Mouse (Mus musculus): ENCODE results near the gene Wdr35. TPM values are rescaled to one million over a fixed set of nuclear protein-coding genes. Genes with fewer than 3 reads are reported as not detected.
A peak's percentile ranks its signal among the peaks of the same experiment; 100 is the strongest.

Gene Wdr35
- polyA plus RNA-seq, 1 experiment from 2014 or later = 14.4 TPM

- ATAC-seq (ENCODE audit: insufficient number of reproducible peaks, insufficient read depth, low FRiP score, low read depth) = no peak
- H3K9ac ChIP-seq (ENCODE audit: low read length) = no peak overlapping the region
- no peak overlapping the region for H3K4me2 ChIP-seq (ENCODE audit: low read length)
- H3K27me3 ChIP-seq (ENCODE audit: control insufficient read depth, insufficient read depth, low read length) = no peaks in the 10 kb centered on the region
- peaks cover 2% of the 10 kb centered on the region in 2 experiments; a peak in 2 of 4 replicates for H3K4me1 ChIP-seq (ENCODE audit: control insufficient read depth in 2 of 2, insufficient read depth in 2 of 2, low read length in 2 of 2)
- H3K4me3 ChIP-seq (ENCODE audit: control insufficient read depth in 1 of 2, insufficient read depth in 1 of 2, low read depth in 1 of 2, low read length in 2 of 2) = no peak overlapping the region
- 92% methylated on average over 6 of the region's 6 CpGs for WGBS
- H3K9me3 ChIP-seq (ENCODE audit: control insufficient read depth, low read length) = no peaks in the 10 kb centered on the region
- H3K36me3 ChIP-seq (ENCODE audit: control insufficient read depth, insufficient read depth, low read length) = peaks cover 6% of the 10 kb centered on the region; the same call in 1 of the 2 replicates
- no peak overlapping the region for H3K27ac ChIP-seq (replicated peaks in 1 of 2; ENCODE audit: control insufficient read depth in 1 of 2, insufficient read depth in 1 of 2, low read depth in 2 of 2, low read length in 2 of 2)
Observed at GRCm38 (mm10) chr12:9007811-9008210, 34.1 kb downstream of the Wdr35 start.

GRCm38 (mm10) chr12:9010311-9010710, 36.6 kb downstream of the Wdr35 start:
- Histone ChIP-seq H3K36me3 (ENCODE audit: control insufficient read depth, insufficient read depth, low read length) (peaks cover 8% of the 10 kb centered on the region; the same call in 1 of the 2 replicates), H3K27ac (replicated peaks in 1 of 2; ENCODE audit: control insufficient read depth in 1 of 2, insufficient read depth in 1 of 2, low read depth in 2 of 2, low read length in 2 of 2) (no peak overlapping the region), H3K9me3 (ENCODE audit: control insufficient read depth, low read length) (no peaks in the 10 kb centered on the region), H3K4me1 (ENCODE audit: control insufficient read depth in 2 of 2, insufficient read depth in 2 of 2, low read length in 2 of 2) (peaks cover 2% of the 10 kb centered on the region in 2 experiments; a peak in 2 of 4 replicates), H3K4me2 (ENCODE audit: low read length) (no peak overlapping the region), H3K4me3 (ENCODE audit: control insufficient read depth in 1 of 2, insufficient read depth in 1 of 2, low read depth in 1 of 2, low read length in 2 of 2) (no peak overlapping the region), H3K9ac (ENCODE audit: low read length) (no peak overlapping the region), H3K27me3 (ENCODE audit: control insufficient read depth, insufficient read depth, low read length) (no peaks in the 10 kb centered on the region)
- 45% methylated on average over 4 of the region's 4 CpGs for WGBS
- no peak for ATAC-seq (ENCODE audit: insufficient number of reproducible peaks, insufficient read depth, low FRiP score, low read depth)

GRCm38 (mm10) chr12:9016376-9016775, 42.7 kb downstream of the Wdr35 start:
- ATAC-seq (ENCODE audit: insufficient number of reproducible peaks, insufficient read depth, low FRiP score, low read depth) = no peak
- Histone ChIP-seq H3K9me3 (ENCODE audit: control insufficient read depth, low read length) (no peaks in the 10 kb centered on the region), H3K4me2 (ENCODE audit: low read length) (no peak overlapping the region), H3K9ac (ENCODE audit: low read length) (no peak overlapping the region), H3K36me3 (ENCODE audit: control insufficient read depth, insufficient read depth, low read length) (peaks cover 13% of the 10 kb centered on the region), H3K27me3 (ENCODE audit: control insufficient read depth, insufficient read depth, low read length) (no peaks in the 10 kb centered on the region), H3K4me3 (ENCODE audit: control insufficient read depth in 1 of 2, insufficient read depth in 1 of 2, low read depth in 1 of 2, low read length in 2 of 2) (no peak overlapping the region), H3K27ac (replicated peaks in 1 of 2; ENCODE audit: control insufficient read depth in 1 of 2, insufficient read depth in 1 of 2, low read depth in 2 of 2, low read length in 2 of 2) (no peak overlapping the region), H3K4me1 (ENCODE audit: control insufficient read depth in 2 of 2, insufficient read depth in 2 of 2, low read length in 2 of 2) (no peaks in the 10 kb centered on the region)
- 89% methylated on average over 9 of the region's 9 CpGs for WGBS

GRCm38 (mm10) chr12:9020431-9020830, 46.7 kb downstream of the Wdr35 start:
- Histone ChIP-seq H3K27ac (replicated peaks in 1 of 2; ENCODE audit: control insufficient read depth in 1 of 2, insufficient read depth in 1 of 2, low read depth in 2 of 2, low read length in 2 of 2) (no peak overlapping the region), H3K27me3 (ENCODE audit: control insufficient read depth, insufficient read depth, low read length) (no peaks in the 10 kb centered on the region), H3K4me3 (ENCODE audit: control insufficient read depth in 1 of 2, insufficient read depth in 1 of 2, low read depth in 1 of 2, low read length in 2 of 2) (no peak overlapping the region), H3K9ac (ENCODE audit: low read length) (no peak overlapping the region), H3K9me3 (ENCODE audit: control insufficient read depth, low read length) (no peaks in the 10 kb centered on the region), H3K4me1 (ENCODE audit: control insufficient read depth in 2 of 2, insufficient read depth in 2 of 2, low read length in 2 of 2) (no peaks in the 10 kb centered on the region), H3K36me3 (ENCODE audit: control insufficient read depth, insufficient read depth, low read length) (peaks cover 5% of the 10 kb centered on the region; the same call in 1 of the 2 replicates), H3K4me2 (ENCODE audit: low read length) (no peak overlapping the region)
- no peak for ATAC-seq (ENCODE audit: insufficient number of reproducible peaks, insufficient read depth, low FRiP score, low read depth)
- WGBS = 91% methylated on average over 8 of the region's 8 CpGs

- Histone ChIP-seq H3K27me3 (ENCODE audit: control insufficient read depth, insufficient read depth, low read length) (no peaks in the 10 kb centered on the region), H3K4me3 (ENCODE audit: control insufficient read depth in 1 of 2, insufficient read depth in 1 of 2, low read depth in 1 of 2, low read length in 2 of 2) (no peak overlapping the region), H3K4me2 (ENCODE audit: low read length) (no peak overlapping the region), H3K9ac (ENCODE audit: low read length) (no peak overlapping the region), H3K9me3 (ENCODE audit: control insufficient read depth, low read length) (no peaks in the 10 kb centered on the region), H3K27ac (replicated peaks in 1 of 2; ENCODE audit: control insufficient read depth in 1 of 2, insufficient read depth in 1 of 2, low read depth in 2 of 2, low read length in 2 of 2) (no peak overlapping the region), H3K36me3 (ENCODE audit: control insufficient read depth, insufficient read depth, low read length) (peaks cover 5% of the 10 kb centered on the region; the same call in 1 of the 2 replicates), H3K4me1 (ENCODE audit: control insufficient read depth in 2 of 2, insufficient read depth in 2 of 2, low read length in 2 of 2) (no peaks in the 10 kb centered on the region)
- no peak for ATAC-seq (ENCODE audit: insufficient number of reproducible peaks, insufficient read depth, low FRiP score, low read depth)
- WGBS = 70% methylated on average over 3 of the region's 3 CpGs
Observed at GRCm38 (mm10) chr12:9020986-9021385, 47.3 kb downstream of the Wdr35 start.

GRCm38 (mm10) chr12:9023031-9023430, 49.3 kb downstream of the Wdr35 start:
- no peaks in the 10 kb centered on the region for H3K4me1 ChIP-seq (ENCODE audit: control insufficient read depth in 2 of 2, insufficient read depth in 2 of 2, low read length in 2 of 2)
- WGBS = 44% methylated on average over 4 of the region's 4 CpGs
- H3K27me3 ChIP-seq (ENCODE audit: control insufficient read depth, insufficient read depth, low read length) = no peaks in the 10 kb centered on the region
- no peak overlapping the region for H3K27ac ChIP-seq (replicated peaks in 1 of 2; ENCODE audit: control insufficient read depth in 1 of 2, insufficient read depth in 1 of 2, low read depth in 2 of 2, low read length in 2 of 2)
- H3K9me3 ChIP-seq (ENCODE audit: control insufficient read depth, low read length) = no peaks in the 10 kb centered on the region
- H3K9ac ChIP-seq (ENCODE audit: low read length) = no peak overlapping the region
- H3K36me3 ChIP-seq (ENCODE audit: control insufficient read depth, insufficient read depth, low read length) = peaks cover 7% of the 10 kb centered on the region; the same call in 1 of the 2 replicates
- no peak overlapping the region for H3K4me3 ChIP-seq (ENCODE audit: control insufficient read depth in 1 of 2, insufficient read depth in 1 of 2, low read depth in 1 of 2, low read length in 2 of 2)
- no peak overlapping the region for H3K4me2 ChIP-seq (ENCODE audit: low read length)
- ATAC-seq (ENCODE audit: insufficient number of reproducible peaks, insufficient read depth, low FRiP score, low read depth) = no peak

GRCm38 (mm10) chr12:9024071-9024470, 50.4 kb downstream of the Wdr35 start:
- WGBS = 89% methylated on average over 14 of the region's 14 CpGs
- H3K4me2 ChIP-seq (ENCODE audit: low read length) = no peak overlapping the region
- H3K4me1 ChIP-seq (ENCODE audit: control insufficient read depth in 2 of 2, insufficient read depth in 2 of 2, low read length in 2 of 2) = no peaks in the 10 kb centered on the region
- H3K4me3 ChIP-seq (ENCODE audit: control insufficient read depth in 1 of 2, insufficient read depth in 1 of 2, low read depth in 1 of 2, low read length in 2 of 2) = no peak overlapping the region
- no peaks in the 10 kb centered on the region for H3K27me3 ChIP-seq (ENCODE audit: control insufficient read depth, insufficient read depth, low read length)
- no peak overlapping the region for H3K27ac ChIP-seq (replicated peaks in 1 of 2; ENCODE audit: control insufficient read depth in 1 of 2, insufficient read depth in 1 of 2, low read depth in 2 of 2, low read length in 2 of 2)
- no peak for ATAC-seq (ENCODE audit: insufficient number of reproducible peaks, insufficient read depth, low FRiP score, low read depth)
- H3K36me3 ChIP-seq (ENCODE audit: control insufficient read depth, insufficient read depth, low read length) = peaks cover 13% of the 10 kb centered on the region; the same call in 1 of the 2 replicates
- H3K9me3 ChIP-seq (ENCODE audit: control insufficient read depth, low read length) = no peaks in the 10 kb centered on the region
- H3K9ac ChIP-seq (ENCODE audit: low read length) = no peak overlapping the region

- no peak overlapping the region for H3K4me2 ChIP-seq (ENCODE audit: low read length)
- no peak for ATAC-seq (ENCODE audit: insufficient number of reproducible peaks, insufficient read depth, low FRiP score, low read depth)
- no peaks in the 10 kb centered on the region for H3K9me3 ChIP-seq (ENCODE audit: control insufficient read depth, low read length)
- whole genome bisulfite sequencing = 34% methylated on average over 13 of the region's 13 CpGs
- no peaks in the 10 kb centered on the region for H3K27me3 ChIP-seq (ENCODE audit: control insufficient read depth, insufficient read depth, low read length)
- H3K9ac ChIP-seq (ENCODE audit: low read length) = no peak overlapping the region
- H3K27ac ChIP-seq (replicated peaks in 1 of 2; ENCODE audit: control insufficient read depth in 1 of 2, insufficient read depth in 1 of 2, low read depth in 2 of 2, low read length in 2 of 2) = peak overlapping the region; percentile 19 to 49; a peak in 2 of 4 replicates
- H3K4me1 ChIP-seq (ENCODE audit: control insufficient read depth in 2 of 2, insufficient read depth in 2 of 2, low read length in 2 of 2) = no peaks in the 10 kb centered on the region
- no peak overlapping the region for H3K4me3 ChIP-seq (ENCODE audit: control insufficient read depth in 1 of 2, insufficient read depth in 1 of 2, low read depth in 1 of 2, low read length in 2 of 2)
- H3K36me3 ChIP-seq (ENCODE audit: control insufficient read depth, insufficient read depth, low read length) = peaks cover 13% of the 10 kb centered on the region; the same call in 1 of the 2 replicates
Observed at GRCm38 (mm10) chr12:9024736-9025135, 51.0 kb downstream of the Wdr35 start.

All from heart, embryonic 14.5 days (tissue).